Mouse (Mus musculus): Measurements from ENCODE around the gene Snrpd3. TPM values are rescaled to one million over a fixed set of nuclear protein-coding genes. Genes with fewer than 3 reads are reported as not detected.

Gene Snrpd3
- total RNA-seq, 2 experiments from 2014 or later = 74.2 to 113 TPM

Other genes starting within 250 kb of the Snrpd3 start
- 0.09 and 0.67 TPM in 2 replicates for gene Adora2a, start 200.7 kb upstream of the Snrpd3 start, total RNA-seq (2014; fragmentation: Nextera tagmentation)
- 0.28 and 0.88 TPM in 2 replicates for gene Adora2a, start 200.7 kb upstream of the Snrpd3 start, total RNA-seq (2017)
- not detected in 2 replicates for gene Upb1, start 116.4 kb upstream of the Snrpd3 start, total RNA-seq (2014; fragmentation: Nextera tagmentation)
- 0.19 and 0.50 TPM in 2 replicates for gene Upb1, start 116.4 kb upstream of the Snrpd3 start, total RNA-seq (2017)
- gene Gucd1, start 421 bp downstream of the Snrpd3 start, total RNA-seq (2014; fragmentation: Nextera tagmentation) = 13.9 and 18.9 TPM in 2 replicates
- 14.8 and 19.3 TPM in 2 replicates for gene Gucd1, start 421 bp downstream of the Snrpd3 start, total RNA-seq (2017)
- gene Lrrc75b, start 42.8 kb downstream of the Snrpd3 start, total RNA-seq (2014; fragmentation: Nextera tagmentation) = 0.07 TPM in 1 of 2 replicates, not detected in the other
- not detected in 2 replicates for gene Lrrc75b, start 42.8 kb downstream of the Snrpd3 start, total RNA-seq (2017)
- 3.3 TPM in 1 of 2 replicates, not detected in the other for gene Ggt1, start 44.1 kb downstream of the Snrpd3 start, total RNA-seq (2014; fragmentation: Nextera tagmentation)
- not detected in 2 replicates for gene Ggt1, start 44.1 kb downstream of the Snrpd3 start, total RNA-seq (2017)
- gene Ggt5, start 71.8 kb downstream of the Snrpd3 start, total RNA-seq (2014; fragmentation: Nextera tagmentation) = 0.52 and 0.67 TPM in 2 replicates
- 0.70 and 2.7 TPM in 2 replicates for gene Ggt5, start 71.8 kb downstream of the Snrpd3 start, total RNA-seq (2017)
- gene Susd2, start 126.5 kb downstream of the Snrpd3 start, total RNA-seq (2014; fragmentation: Nextera tagmentation) = 2.3 and 4.8 TPM in 2 replicates
- gene Susd2, start 126.5 kb downstream of the Snrpd3 start, total RNA-seq (2017) = 0.69 and 0.94 TPM in 2 replicates
- gene Cabin1, start 246.8 kb downstream of the Snrpd3 start, total RNA-seq (2014; fragmentation: Nextera tagmentation) = 71.3 and 96.2 TPM in 2 replicates
- gene Cabin1, start 246.8 kb downstream of the Snrpd3 start, total RNA-seq (2017) = 25.5 and 33.5 TPM in 2 replicates

Measured in megakaryocyte-erythroid progenitor cell, adult 5-6 weeks (primary cell).